Mouse (Mus musculus) limb, embryonic 14.5 days (tissue): ENCODE data around the gene Rbfox1. TPM values are rescaled to one million over a fixed set of nuclear protein-coding genes. Genes with fewer than 3 reads are reported as not detected.

Experiments used
- ATAC-seq: fragments of 200-750 bp; cut with Nextera tagmentation; 2 replicates; pipeline ENCODE4 v1.8.0; 2017; ENCODE audit warnings: low read depth, moderate number of reproducible peaks, moderate TSS enrichment; ENCODE audit not compliant: low FRiP score
- DNase-seq: peaks from one replicate; pipeline ENCODE4 v3.0.0-alpha.2; 2015; ENCODE audit warnings: low spot score
- H3K27ac ChIP-seq: fragments of 300-500 bp; sonication (generic); replicated peaks from 2 replicates; pipeline ENCODE4 v1.5.1; 2014; ENCODE audit warnings: low read depth, mild to moderate bottlenecking, low read length, moderate library complexity, mixed read lengths
- H3K27me3 ChIP-seq: fragments of 300-500 bp; sonication (generic); 2 replicates; pipeline ENCODE4 v1.6.1; 2014; ENCODE audit warnings: low read length, mixed read lengths; ENCODE audit not compliant: control insufficient read depth, insufficient read depth
- H3K36me3 ChIP-seq: fragments of 300-500 bp; sonication (generic); 2 replicates; pipeline ENCODE4 v1.6.1; 2014; ENCODE audit warnings: mild to moderate bottlenecking, low read length, moderate library complexity, mixed read lengths; ENCODE audit not compliant: control insufficient read depth, insufficient read depth
- H3K4me1 ChIP-seq: fragments of 300-500 bp; sonication (generic); 2 replicates; pipeline ENCODE4 v1.6.1; 2014; ENCODE audit warnings: antibody characterized with exemption, low read length, mixed read lengths; ENCODE audit not compliant: control insufficient read depth, insufficient read depth
- H3K4me2 ChIP-seq: fragments of 300-500 bp; sonication (generic); replicated peaks from 2 replicates; pipeline ENCODE4 v1.6.1; 2014; ENCODE audit warnings: low read depth, mild to moderate bottlenecking, low read length, moderate library complexity; ENCODE audit not compliant: severe bottlenecking
- H3K4me3 ChIP-seq: fragments of 300-500 bp; sonication (generic); replicated peaks from 2 replicates; pipeline ENCODE4 v1.5.1; 2014; ENCODE audit warnings: low read length
- H3K9ac ChIP-seq: fragments of 300-500 bp; sonication (generic); 2 replicates; pipeline ENCODE4 v1.6.1; 2014; ENCODE audit warnings: mild to moderate bottlenecking, low read depth, low read length, moderate library complexity; ENCODE audit not compliant: severe bottlenecking
- H3K9me3 ChIP-seq: fragments of 300-500 bp; sonication (generic); 2 replicates; pipeline ENCODE4 v1.6.1; 2016; ENCODE audit warnings: low read length; ENCODE audit not compliant: control insufficient read depth
- POLR2A ChIP-seq: fragments of 200-500 bp; IDR thresholded peaks from 2 replicates; pipeline ENCODE4 v1.8.0; 2012; ENCODE audit warnings: inconsistent platforms, mild to moderate bottlenecking, moderate library complexity, borderline replicate concordance; ENCODE audit not compliant: insufficient read depth, insufficient read length; ENCODE audit errors: extremely low read depth
- WGBS: fragments of 180-500 bp; shearing (Covaris S2); extraction: QIAGEN DNeasy Blood & Tissue Kit; methylation state at CpG from one replicate; pipeline ENCODE4 v1.1.7; 2014; 5-methylcytosine and 5-hydroxymethylcytosine counted together
- polyA plus RNA-seq, 2 experiments: library from polyadenylated mRNA; depleted of rRNA in 1 of 2; stranded (reverse) in 1 of 2; unstranded in 1 of 2; fragments of >200 nt; fragmentation: Nextera tagmentation in 1 of 2; extraction: Ambion mirVana in 1 of 2; gene quantifications; 2 replicates each; pipeline versions ENCODE4 v1.2.1 to v1.2.3; 2012 to 2014

Gene Rbfox1
- polyA plus RNA-seq, 2 experiments = 3.8 to 6.0 TPM

DNA sequence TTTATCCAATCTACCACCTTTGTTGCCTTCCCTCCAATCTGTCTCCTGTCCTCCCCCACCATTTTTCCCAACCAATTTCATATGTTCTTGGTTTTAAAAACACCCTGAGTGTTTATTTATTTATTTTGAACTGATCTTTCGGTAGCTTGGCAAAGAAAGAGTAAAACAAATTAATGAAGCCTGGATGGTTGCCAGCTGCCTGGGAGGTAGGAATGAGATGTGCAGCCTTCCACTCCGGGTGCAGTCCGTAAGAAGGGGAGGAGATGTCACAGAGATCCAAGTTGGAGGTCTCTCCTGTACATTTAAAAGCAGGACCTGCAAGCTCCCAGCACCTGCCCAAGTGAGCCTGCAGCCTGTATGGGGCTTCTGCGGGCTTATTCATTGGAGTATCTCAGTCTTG lies 899.9 kb downstream of the Rbfox1 start:
- Histone ChIP-seq H3K9me3 (no peaks in the 10 kb centered on the region), H3K27me3 (no peaks in the 10 kb centered on the region), H3K4me3 (no peak overlapping the region), H3K9ac (no peak overlapping the region), H3K36me3 (no peaks in the 10 kb centered on the region), H3K27ac (no peak overlapping the region), H3K4me1 (no peaks in the 10 kb centered on the region), H3K4me2 (no peak overlapping the region)
- TF ChIP-seq POLR2A = no peak
- 49% methylated on average over 4 of the region's 4 CpGs for WGBS
- ATAC-seq = no peak
- no peak for DNase-seq

DNA sequence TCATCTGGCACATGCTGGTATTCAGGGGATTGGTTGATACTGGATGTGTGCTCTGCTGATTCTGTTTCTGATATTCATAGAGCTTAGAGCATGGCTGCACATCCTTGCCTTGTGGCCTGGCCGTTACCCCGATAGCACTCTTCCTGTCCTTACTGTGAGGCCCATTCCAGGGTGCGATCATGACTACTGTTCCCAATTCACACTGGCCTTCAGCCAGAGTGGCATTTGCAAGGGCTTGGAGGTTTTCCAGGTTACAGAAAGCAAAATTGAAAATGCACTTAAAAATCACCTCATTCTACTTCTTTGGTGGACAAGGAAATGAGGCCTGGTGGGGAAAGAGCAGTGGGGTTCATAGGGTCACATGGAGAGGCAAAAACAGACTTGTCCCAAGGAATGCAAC lies 906.1 kb downstream of the Rbfox1 start:
- H3K27ac ChIP-seq = no peak overlapping the region
- WGBS = 71% methylated on average over 3 of the region's 3 CpGs
- TF ChIP-seq POLR2A = no peak
- no peak overlapping the region for H3K9ac ChIP-seq
- peaks cover 3% of the 10 kb centered on the region; the same call in 1 of the 2 replicates for H3K4me1 ChIP-seq
- no peaks in the 10 kb centered on the region for H3K27me3 ChIP-seq
- DNase-seq (no peak), ATAC-seq (no peak)
- no peaks in the 10 kb centered on the region for H3K9me3 ChIP-seq
- no peak overlapping the region for H3K4me2 ChIP-seq
- H3K4me3 ChIP-seq = no peak overlapping the region
- H3K36me3 ChIP-seq = no peaks in the 10 kb centered on the region

DNA sequence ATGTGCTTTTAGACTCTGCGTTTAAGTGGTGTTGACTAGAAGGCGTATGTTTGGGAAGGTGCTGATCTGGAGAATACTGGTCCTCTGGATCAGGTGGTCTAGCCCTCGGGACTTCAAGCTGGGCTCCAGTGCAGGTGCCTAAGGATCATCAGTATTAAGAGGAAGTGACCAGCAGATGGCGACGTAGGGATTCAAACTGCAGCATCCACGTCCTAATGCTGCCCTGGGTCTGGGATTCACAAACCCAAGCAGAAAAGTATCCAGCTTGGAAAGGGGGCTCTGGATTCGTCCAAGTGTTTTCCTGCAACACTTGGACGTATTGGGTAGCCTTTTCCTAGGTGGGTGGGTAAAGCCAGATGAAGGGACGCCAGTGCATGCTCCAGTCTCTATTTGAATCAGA lies 906.5 kb downstream of the Rbfox1 start:
- Histone ChIP-seq H3K9me3 (no peaks in the 10 kb centered on the region), H3K36me3 (no peaks in the 10 kb centered on the region), H3K9ac (no peak overlapping the region), H3K4me1 (peaks cover 3% of the 10 kb centered on the region; the same call in 1 of the 2 replicates), H3K4me3 (no peak overlapping the region), H3K4me2 (no peak overlapping the region), H3K27ac (no peak overlapping the region), H3K27me3 (no peaks in the 10 kb centered on the region)
- DNase-seq (peak; percentile 79), ATAC-seq (peak; percentile 80)
- TF ChIP-seq POLR2A = no peak
- 13% methylated on average over 9 of the region's 9 CpGs for WGBS

DNA sequence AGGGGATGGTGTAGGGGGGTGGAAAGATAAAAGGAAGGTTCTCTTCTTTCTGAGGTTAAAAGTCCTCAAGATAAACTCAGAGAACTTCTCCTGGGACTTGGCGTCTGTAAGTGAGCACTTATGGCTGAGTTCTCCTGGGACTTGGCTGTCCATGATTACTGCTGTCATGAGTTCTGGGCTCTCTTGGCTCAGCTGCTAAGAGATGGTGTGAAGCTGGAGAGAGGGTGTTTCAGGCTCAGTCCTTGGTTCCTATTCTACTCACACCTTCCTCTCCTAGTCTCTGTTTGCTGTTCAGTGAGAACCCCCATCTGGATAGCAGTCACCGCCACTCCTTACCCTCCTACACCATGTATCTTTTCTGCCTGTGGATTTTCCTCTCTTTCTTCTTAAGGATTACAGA lies 921.1 kb downstream of the Rbfox1 start:
- Histone ChIP-seq H3K9me3 (no peaks in the 10 kb centered on the region), H3K36me3 (no peaks in the 10 kb centered on the region), H3K9ac (no peak overlapping the region), H3K27me3 (no peaks in the 10 kb centered on the region), H3K4me3 (no peak overlapping the region), H3K4me2 (no peak overlapping the region), H3K27ac (no peak overlapping the region), H3K4me1 (no peaks in the 10 kb centered on the region)
- no peak for ATAC-seq
- 83% methylated on average over 2 of the region's 2 CpGs for WGBS
- no peak for DNase-seq
- no peak for TF ChIP-seq POLR2A

DNA sequence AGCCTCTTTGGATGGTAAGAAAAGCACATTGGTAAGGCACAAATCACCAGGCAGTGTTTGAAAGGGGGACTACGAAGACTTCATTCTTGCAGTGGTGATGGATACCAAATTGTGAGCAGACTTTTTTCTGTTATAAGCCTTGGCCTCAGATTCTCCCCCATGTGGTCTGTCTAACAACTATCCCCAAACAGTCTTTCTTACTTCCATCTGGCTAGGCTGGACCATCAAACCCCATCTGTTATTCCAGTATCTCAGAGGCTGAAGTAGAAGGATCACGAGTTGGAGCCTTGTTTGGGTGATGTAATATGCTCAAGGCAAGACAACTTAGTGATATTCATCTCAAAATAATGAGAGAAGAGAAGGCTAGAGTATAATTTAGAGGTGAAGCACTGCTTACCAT lies 922.7 kb downstream of the Rbfox1 start:
- Histone ChIP-seq H3K4me3 (no peak overlapping the region), H3K9ac (no peak overlapping the region), H3K36me3 (no peaks in the 10 kb centered on the region), H3K27ac (no peak overlapping the region), H3K4me1 (peaks cover 2% of the 10 kb centered on the region), H3K27me3 (no peaks in the 10 kb centered on the region), H3K4me2 (no peak overlapping the region), H3K9me3 (no peaks in the 10 kb centered on the region)
- DNase-seq (no peak), ATAC-seq (no peak)
- no peak for TF ChIP-seq POLR2A
- WGBS = 74% methylated on average over 2 of the region's 2 CpGs

DNA sequence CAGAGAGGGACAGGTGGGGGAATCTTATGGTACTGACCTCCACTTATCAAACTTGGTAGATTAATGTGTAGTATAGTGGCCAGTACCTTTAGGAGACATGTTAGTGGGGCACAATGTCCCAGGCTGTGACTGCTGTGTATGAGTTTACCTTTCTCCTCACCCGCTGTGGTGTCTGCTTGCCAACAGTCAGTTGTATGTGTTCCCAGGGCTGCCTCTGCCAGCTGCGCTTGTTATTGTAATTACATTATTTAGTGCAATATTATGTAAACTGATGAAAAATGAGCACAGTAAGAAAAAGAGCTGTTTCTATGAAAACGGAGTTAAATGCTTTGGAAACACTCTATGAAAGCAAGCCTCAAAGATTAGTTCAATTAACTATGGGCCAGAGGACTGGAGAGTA lies 928.7 kb downstream of the Rbfox1 start:
- 71% methylated on average over 3 of the region's 3 CpGs for WGBS
- ATAC-seq = no peak
- H3K27me3 ChIP-seq = no peaks in the 10 kb centered on the region

More for the DNA sequence above, 928.7 kb downstream of the Rbfox1 start:
- DNase-seq = no peak
- TF ChIP-seq POLR2A = no peak
- Histone ChIP-seq H3K27ac (no peak overlapping the region), H3K9ac (no peak overlapping the region), H3K36me3 (no peaks in the 10 kb centered on the region), H3K9me3 (no peaks in the 10 kb centered on the region), H3K4me2 (no peak overlapping the region), H3K4me1 (peaks cover 13% of the 10 kb centered on the region), H3K4me3 (no peak overlapping the region)
